Mouse (Mus musculus) heart, postnatal 0 days (tissue): ENCODE data around the gene Galr2. TPM values are rescaled to one million over a fixed set of nuclear protein-coding genes. Genes with fewer than 3 reads are reported as not detected.

Experiments used
- ATAC-seq: fragments of 200-750 bp; cut with Nextera tagmentation; 2 replicates; pipeline ENCODE4 v1.8.0; 2017; ENCODE audit warnings: low read depth, moderate number of reproducible peaks, moderate library complexity; ENCODE audit not compliant: insufficient read depth
- DNase-seq: peaks from one replicate; pipeline ENCODE4 v3.0.0-alpha.2; 2016; ENCODE audit warnings: low spot score
- H3K27ac ChIP-seq: fragments of 300-500 bp; sonication (generic); 2 replicates; pipeline ENCODE4 v1.5.1; 2014; ENCODE audit warnings: low read depth, mild to moderate bottlenecking
- H3K27me3 ChIP-seq: fragments of 300-500 bp; sonication (generic); 2 replicates; pipeline ENCODE4 v1.6.1; 2014; ENCODE audit warnings: low read length, mixed read lengths; ENCODE audit not compliant: control insufficient read depth, insufficient read depth
- H3K36me3 ChIP-seq: fragments of 300-500 bp; sonication (generic); replicated peaks from 2 replicates; pipeline ENCODE4 v1.6.1; 2014; ENCODE audit warnings: low read length, mixed read lengths; ENCODE audit not compliant: control insufficient read depth, insufficient read depth
- H3K4me1 ChIP-seq: fragments of 300-500 bp; sonication (generic); 2 replicates; pipeline ENCODE4 v1.6.1; 2014; ENCODE audit warnings: antibody characterized with exemption; ENCODE audit not compliant: control insufficient read depth, insufficient read depth
- H3K4me2 ChIP-seq: fragments of 300-500 bp; sonication (generic); 2 replicates; pipeline ENCODE4 v1.6.1; 2014; ENCODE audit warnings: low read depth, mild to moderate bottlenecking, low read length, moderate library complexity
- H3K4me3 ChIP-seq: fragments of 300-500 bp; sonication (generic); 2 replicates; pipeline ENCODE4 v1.5.1; 2014; ENCODE audit warnings: low read depth, low read length
- H3K9ac ChIP-seq: fragments of 300-500 bp; sonication (generic); replicated peaks from 2 replicates; pipeline ENCODE4 v1.6.1; 2014; ENCODE audit warnings: low read depth, low read length, mixed read lengths
- H3K9me3 ChIP-seq: fragments of 300-500 bp; sonication (generic); replicated peaks from 2 replicates; pipeline ENCODE4 v1.6.1; 2016; ENCODE audit warnings: low read length; ENCODE audit not compliant: control insufficient read depth
- CTCF ChIP-seq: IDR thresholded peaks from 2 replicates; pipeline ENCODE4 v1.5.1; 2016; ENCODE audit warnings: antibody characterized with exemption, control low read depth, low read depth
- EP300 ChIP-seq: IDR thresholded peaks from 2 replicates; pipeline ENCODE4 v1.6.1; 2016; ENCODE audit warnings: antibody characterized with exemption, low read depth
- WGBS: fragments of 180-500 bp; shearing (Covaris S2); extraction: QIAGEN DNeasy Blood & Tissue Kit; methylation state at CpG from one replicate; pipeline ENCODE4 v1.1.7; 2014; 5-methylcytosine and 5-hydroxymethylcytosine counted together
- polyA plus RNA-seq: library from polyadenylated mRNA; unstranded; fragments of >200 nt; fragmentation: Nextera tagmentation; extraction: Ambion mirVana; gene quantifications from 2 replicates; pipeline ENCODE4 v1.2.1, GENCODE M21; 2015
- total RNA-seq: library from RNA; depleted of rRNA; stranded (reverse); fragments of >200 nt; gene quantifications from 2 replicates; pipeline ENCODE4 v1.2.3, GENCODE M21; 2014; ENCODE audit warnings: low replicate concordance; rRNA removed

The Galr2 gene
- total RNA-seq, result not detected in 2 replicates
- 0.05 TPM in 2 replicates for polyA plus RNA-seq

- Histone ChIP-seq H3K36me3 (no peaks in the 10 kb centered on the region), H3K4me1 (no peaks in the 10 kb centered on the region), H3K4me3 (peak within 1 kb of the TSS; percentile 32), H3K9me3 (no peaks in the 10 kb centered on the region; the same call in 1 of the 2 replicates), H3K4me2 (peak within 1 kb of the TSS; percentile 56), H3K27me3 (peaks cover 55% of the 10 kb centered on the region), H3K9ac (no peak within 1 kb of the TSS), H3K27ac (no peak within 1 kb of the TSS)
- WGBS, result 7% methylated on average over 48 of the region's 48 CpGs
- DNase-seq (no peak), ATAC-seq (no peak)
- TF ChIP-seq CTCF, result no peak
- TF ChIP-seq EP300, result no peak
Observed at GRCm38 (mm10) chr11:116280751-116281663, at the start of gene Galr2. TSS of gene Galr2 (plus strand) at chr11:116280939.

DNA sequence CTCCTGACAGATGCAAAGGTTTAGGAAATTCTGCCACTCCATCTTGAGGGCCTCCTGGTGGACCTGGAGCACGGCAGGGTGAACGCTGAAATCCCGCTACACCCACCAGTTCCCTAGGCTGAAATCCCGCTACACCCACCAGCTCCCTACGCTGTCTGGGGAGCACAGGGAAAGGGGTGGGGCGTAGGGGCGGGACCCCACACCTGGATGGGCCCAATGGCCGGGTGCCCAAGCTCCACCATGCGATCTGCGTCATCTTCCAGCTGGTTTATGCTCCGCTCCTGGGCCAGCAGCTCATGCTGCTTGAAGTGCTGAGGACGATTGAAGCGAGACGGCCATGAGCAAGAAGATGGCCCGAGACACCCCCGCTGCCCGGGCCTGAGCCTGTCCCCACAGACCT, 48.3 kb upstream of the Galr2 start:
- no peak overlapping the region for H3K27ac ChIP-seq
- no peak overlapping the region for H3K4me3 ChIP-seq
- WGBS, result 24% methylated on average over 16 of the region's 17 CpGs
- DNase-seq (no peak), ATAC-seq (no peak)
- H3K9ac ChIP-seq, result no peak overlapping the region
- H3K9me3 ChIP-seq, result no peaks in the 10 kb centered on the region
- no peaks in the 10 kb centered on the region for H3K4me1 ChIP-seq
- H3K36me3 ChIP-seq, result no peaks in the 10 kb centered on the region
- H3K27me3 ChIP-seq, result peaks cover 18% of the 10 kb centered on the region
- peak overlapping the region; percentile 12; the same call in 1 of the 2 replicates for H3K4me2 ChIP-seq
- TF ChIP-seq EP300, result no peak
- TF ChIP-seq CTCF, result no peak

DNA sequence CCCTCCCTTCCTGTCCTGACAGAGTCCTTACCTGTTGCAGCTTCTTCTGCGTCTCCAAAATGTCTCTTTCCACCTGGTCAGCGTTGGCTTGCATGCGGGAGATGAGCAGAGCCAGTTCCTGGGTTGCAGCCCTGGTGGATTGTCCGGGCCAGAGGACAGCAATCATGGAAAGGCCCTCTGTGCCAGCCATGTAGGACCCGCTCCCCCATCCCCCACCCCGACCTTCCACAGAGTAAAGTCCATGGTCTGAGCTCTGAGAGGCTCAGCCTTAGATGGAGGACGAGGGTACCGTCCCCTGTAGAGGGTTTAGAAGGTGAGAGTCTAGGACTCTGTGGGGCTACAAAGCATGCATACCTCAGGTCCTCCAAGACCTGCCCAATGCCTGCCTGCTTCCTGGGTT, 45.8 kb upstream of the Galr2 start:
- Histone ChIP-seq H3K27me3 (peaks cover 24% of the 10 kb centered on the region), H3K4me3 (no peak overlapping the region), H3K27ac (no peak overlapping the region), H3K4me2 (no peak overlapping the region), H3K36me3 (no peaks in the 10 kb centered on the region), H3K9me3 (no peaks in the 10 kb centered on the region), H3K9ac (no peak overlapping the region), H3K4me1 (no peaks in the 10 kb centered on the region)
- ATAC-seq, result no peak
- 80% methylated on average over 8 of the region's 8 CpGs for WGBS
- TF ChIP-seq CTCF (no peak), EP300 (no peak)
- no peak for DNase-seq

- 15% methylated on average over 31 of the region's 31 CpGs for WGBS
- TF ChIP-seq CTCF, result no peak
- TF ChIP-seq EP300, result no peak
- ATAC-seq, result peak; percentile 49
- peak within 1 kb of the TSS; percentile 17 for H3K4me3 ChIP-seq
- no peaks in the 10 kb centered on the region for H3K9me3 ChIP-seq
- H3K36me3 ChIP-seq, result no peaks in the 10 kb centered on the region
- no peak for DNase-seq
- H3K4me2 ChIP-seq, result peak within 1 kb of the TSS; percentile 42
- no peaks in the 10 kb centered on the region for H3K4me1 ChIP-seq
- no peak within 1 kb of the TSS for H3K9ac ChIP-seq
- no peak within 1 kb of the TSS for H3K27ac ChIP-seq
- peaks cover 19% of the 10 kb centered on the region for H3K27me3 ChIP-seq
Observed at GRCm38 (mm10) chr11:116237742-116238395, 42.9 kb upstream of the Galr2 start, which contains the start of gene Evpl. TSS of gene Evpl (minus strand) at chr11:116238077.

DNA sequence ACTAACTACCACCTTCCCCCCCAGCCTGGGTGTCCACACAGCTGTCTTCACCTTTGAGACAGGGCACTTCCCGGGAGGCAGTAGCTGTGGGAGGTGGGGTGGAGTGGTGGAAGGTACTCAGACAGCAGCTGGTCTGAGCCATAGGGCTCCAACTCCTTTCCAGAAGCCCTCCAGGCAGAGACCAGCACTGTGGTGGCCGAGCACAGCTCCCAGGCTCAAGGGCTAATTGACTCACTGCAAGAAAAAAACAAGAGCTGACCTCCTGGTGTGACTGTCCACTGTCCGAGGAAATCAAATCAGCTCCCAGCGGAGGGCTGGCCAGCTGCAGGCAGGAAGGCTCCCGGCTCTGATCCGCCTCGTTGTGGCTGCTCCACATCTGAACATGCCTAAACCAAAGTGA, 40.9 kb upstream of the Galr2 start:
- ATAC-seq, result no peak
- peaks cover 17% of the 10 kb centered on the region for H3K27me3 ChIP-seq
- no peaks in the 10 kb centered on the region for H3K4me1 ChIP-seq
- 29% methylated on average over 7 of the region's 7 CpGs for WGBS
- H3K4me3 ChIP-seq, result no peak overlapping the region
- H3K27ac ChIP-seq, result no peak overlapping the region
- DNase-seq, result no peak
- TF ChIP-seq EP300 (no peak), CTCF (no peak)
- H3K36me3 ChIP-seq, result peaks cover 14% of the 10 kb centered on the region
- H3K9me3 ChIP-seq, result no peaks in the 10 kb centered on the region
- H3K9ac ChIP-seq, result no peak overlapping the region
- no peak overlapping the region for H3K4me2 ChIP-seq
